8 mouse cellular contexts compared by ENCODE assay signal in genomic region chr5:125405546-125406248, GRCm38 (mm10). TPM values are rescaled to one million over a fixed set of nuclear protein-coding genes. Genes with fewer than 3 reads are reported as not detected.
A peak's percentile ranks its signal among the peaks of the same experiment; 100 is the strongest.
DNase-seq lines count a peak whose midpoint lies in the region; ATAC-seq lines count a peak whose summit lies in the region.

No protein-coding gene starts in this region.

- peak overlapping the region; percentile 81 for H3K9ac ChIP-seq in hindbrain, embryonic 13.5 days

- peak overlapping the region; percentile 56 for H3K4me3 ChIP-seq in hindbrain, embryonic 13.5 days

- H3K4me2 ChIP-seq in hindbrain, embryonic 13.5 days = peak overlapping the region; percentile 69

- no peaks in the 10 kb centered on the region for H3K9me3 ChIP-seq in hindbrain, embryonic 13.5 days

- no peaks in the 10 kb centered on the region for H3K36me3 ChIP-seq in hindbrain, embryonic 13.5 days

- H3K27ac ChIP-seq in hindbrain, embryonic 13.5 days = peak overlapping the region; percentile 95

- H3K27me3 ChIP-seq in hindbrain, embryonic 13.5 days = peaks cover 3% of the 10 kb centered on the region; the same call in 1 of the 2 replicates

- under 1% methylated on average over 31 of the region's 31 CpGs for whole genome bisulfite sequencing in hindbrain, embryonic 13.5 days

- peak; percentile 95 for DNase-seq in NIH3T3 (ENCODE audit: low read depth)
- peak; percentile 92 to 96 for DNase-seq in cerebellum, postnatal 10 days
- DNase-seq in frontal cortex, postnatal 14 days (ENCODE audit: low spot score in 2 of 2) = peak; percentile 83 to 93
- peak; percentile 93 to 95 for DNase-seq in layer of hippocampus, postnatal 14 days (ENCODE audit: low spot score in 2 of 2)
- DNase-seq in lung, postnatal 14 days = peak; percentile 92
- peak; percentile 54 for DNase-seq in retina, adult 2 months (ENCODE audit: low read depth, low spot score)
- peak; percentile 77 to 83 for DNase-seq in thymus, postnatal 36 days

- H3K4me1 ChIP-seq in hindbrain, embryonic 13.5 days (replicated peaks) = peaks cover 25% of the 10 kb centered on the region

- ATAC-seq in hindbrain, embryonic 13.5 days (ENCODE audit: low FRiP score) = peak; percentile 70

RNA-seq across cellular contexts. Expression of gene Ubc, which starts 15.7 kb away (rescaled TPM):
- polyA plus RNA-seq in hindbrain, embryonic 13.5 days (2015; fragmentation: Nextera tagmentation; extraction: Ambion mirVana) = 1,201 and 1,293 TPM in 2 replicates
- 100 to 1,000 TPM; 755 to 828 TPM for total RNA-seq in layer of hippocampus, postnatal 14 days (2021)

RNA-seq across cellular contexts. Expression of gene Gm10382, which starts 16.6 kb away (rescaled TPM):
- 0.55 and 1.1 TPM in 2 replicates for polyA plus RNA-seq in hindbrain, embryonic 13.5 days (2015; fragmentation: Nextera tagmentation; extraction: Ambion mirVana)
- under 1 TPM; 0.28 to 0.52 TPM for total RNA-seq in layer of hippocampus, postnatal 14 days (2021)

RNA-seq across cellular contexts. Expression of gene Dhx37, which starts 28.2 kb away (rescaled TPM):
- polyA plus RNA-seq in hindbrain, embryonic 13.5 days (2015; fragmentation: Nextera tagmentation; extraction: Ambion mirVana) = 10.4 and 11.7 TPM in 2 replicates
- total RNA-seq in layer of hippocampus, postnatal 14 days (2021) = 10 to 100 TPM; 12.4 to 13.8 TPM

RNA-seq across cellular contexts. Expression of gene Bri3bp, which starts 35.7 kb away (rescaled TPM):
- 31.4 and 35.6 TPM in 2 replicates for polyA plus RNA-seq in hindbrain, embryonic 13.5 days (2015; fragmentation: Nextera tagmentation; extraction: Ambion mirVana)
- total RNA-seq in layer of hippocampus, postnatal 14 days (2021) = 10 to 100 TPM; 89.0 to 90.0 TPM

Comparison
In these comparisons a context has a peak if more than half of its experiments do, and no peak if none do; other contexts are left out.
1. Peak in every context shown above with its lines: DNase-seq, ATAC-seq, H3K4me3 ChIP-seq and H3K27ac ChIP-seq.